9 mouse cellular contexts compared by ENCODE assay signal in the genomic region with DNA sequence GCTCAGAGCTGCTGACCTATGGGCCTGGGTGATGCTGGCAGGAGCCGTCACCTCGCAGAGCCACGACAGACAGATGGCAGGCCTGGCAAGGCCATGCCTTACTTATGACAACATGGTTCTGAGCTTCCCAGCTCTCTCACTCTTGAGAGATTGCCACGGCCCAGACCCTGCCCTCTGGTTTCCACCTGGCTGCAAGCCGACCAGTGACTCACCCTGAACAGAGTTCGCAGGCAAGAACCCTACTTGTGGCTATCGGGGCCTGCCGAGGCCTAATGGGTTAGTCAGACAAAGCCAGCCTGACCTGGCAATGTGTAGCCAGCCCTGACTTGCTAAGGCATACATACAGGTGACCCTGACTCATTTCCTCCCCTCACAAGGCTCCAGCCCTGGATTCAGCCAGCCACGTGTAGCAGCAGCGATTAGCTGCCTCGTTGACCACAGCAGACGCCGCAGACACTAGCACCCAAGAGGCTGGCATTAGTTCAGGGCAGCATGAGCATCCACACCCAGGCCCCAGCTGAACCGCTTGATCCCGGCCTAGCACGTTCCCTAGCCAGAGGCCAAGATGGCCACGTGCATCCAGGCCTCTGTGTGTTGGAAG. TPM values are rescaled to one million over a fixed set of nuclear protein-coding genes. Genes with fewer than 3 reads are reported as not detected.
DNase-seq lines count a peak whose midpoint lies in the region; ATAC-seq and TF ChIP-seq lines count a peak whose summit lies in the region.
"Had no signal": no experiment of that assay in that cellular context is flagged by ENCODE, and none has a peak within 500 bp of the region (broad histone marks: within the 10 kb centered on the region; RNA-seq: fewer than 3 reads in every experiment).

No protein-coding gene starts in this region.

- H3K4me1 ChIP-seq in forebrain, embryonic 12.5 days: peaks cover 30% of the 10 kb centered on the region
- peaks cover 14% of the 10 kb centered on the region for H3K4me1 ChIP-seq in forebrain, embryonic 11.5 days (replicated peaks; ENCODE audit: control insufficient read depth, insufficient read depth, low read length)
- H3K4me1 ChIP-seq in heart, postnatal 0 days (ENCODE audit: control insufficient read depth, insufficient read depth): peaks cover 27% of the 10 kb centered on the region

- H3K4me2 ChIP-seq in forebrain, embryonic 12.5 days: no peak overlapping the region
- no peak overlapping the region for H3K4me2 ChIP-seq in forebrain, embryonic 11.5 days (ENCODE audit: low read depth, low read length, severe bottlenecking)
- no peak overlapping the region for H3K4me2 ChIP-seq in heart, postnatal 0 days (ENCODE audit: low read depth, low read length)

- H3K36me3 ChIP-seq in forebrain, embryonic 12.5 days (replicated peaks): peaks cover 70% of the 10 kb centered on the region
- H3K36me3 ChIP-seq in forebrain, embryonic 11.5 days (ENCODE audit: control insufficient read depth, insufficient read depth, low read length): peaks cover 14% of the 10 kb centered on the region; the same call in 1 of the 2 replicates
- H3K36me3 ChIP-seq in heart, postnatal 0 days (replicated peaks; ENCODE audit: control insufficient read depth, insufficient read depth, low read length): peaks cover 49% of the 10 kb centered on the region

- TF ChIP-seq CTCF in heart, postnatal 0 days (IDR thresholded peaks at IDR 0.05; ENCODE audit: low read depth): no peak

- no peaks in the 10 kb centered on the region for H3K27me3 ChIP-seq in forebrain, embryonic 12.5 days
- H3K27me3 ChIP-seq in forebrain, embryonic 11.5 days (ENCODE audit: control insufficient read depth, insufficient read depth, low read length): no peaks in the 10 kb centered on the region
- no peaks in the 10 kb centered on the region for H3K27me3 ChIP-seq in heart, postnatal 0 days (ENCODE audit: control insufficient read depth, insufficient read depth, low read length)

- ATAC-seq in forebrain, embryonic 12.5 days (ENCODE audit: low FRiP score): no peak
- ATAC-seq in forebrain, embryonic 11.5 days (replicated peaks; ENCODE audit: low FRiP score): no peak
- ATAC-seq in heart, postnatal 0 days (ENCODE audit: insufficient read depth, low read depth): peak; percentile 58

- 0 out of 2 replicates have a peak overlapping the region, but pooled peaks have one; percentile 31 for H3K27ac ChIP-seq in forebrain, embryonic 12.5 days
- H3K27ac ChIP-seq in forebrain, embryonic 11.5 days (ENCODE audit: low read depth, low read length): no peak overlapping the region
- peak overlapping the region; percentile 26 for H3K27ac ChIP-seq in heart, postnatal 0 days (ENCODE audit: low read depth)

- no peak overlapping the region for H3K9ac ChIP-seq in forebrain, embryonic 12.5 days
- H3K9ac ChIP-seq in forebrain, embryonic 11.5 days (ENCODE audit: low read length): no peak overlapping the region
- no peak overlapping the region for H3K9ac ChIP-seq in heart, postnatal 0 days (replicated peaks; ENCODE audit: low read depth, low read length)

- H3K9me3 ChIP-seq in forebrain, embryonic 12.5 days: no peaks in the 10 kb centered on the region
- no peaks in the 10 kb centered on the region for H3K9me3 ChIP-seq in forebrain, embryonic 11.5 days (ENCODE audit: control insufficient read depth, low read length)
- H3K9me3 ChIP-seq in heart, postnatal 0 days (replicated peaks; ENCODE audit: control insufficient read depth, low read length): no peaks in the 10 kb centered on the region

- H3K4me3 ChIP-seq in forebrain, embryonic 12.5 days (replicated peaks): no peak overlapping the region
- H3K4me3 ChIP-seq in forebrain, embryonic 11.5 days (ENCODE audit: low read depth, low read length): no peak overlapping the region
- no peak overlapping the region for H3K4me3 ChIP-seq in heart, postnatal 0 days (ENCODE audit: low read depth, low read length)

- 92% methylated on average over 17 of the region's 17 CpGs for WGBS in forebrain, embryonic 12.5 days
- WGBS in forebrain, embryonic 11.5 days: 91% methylated on average over 17 of the region's 17 CpGs
- WGBS in heart, postnatal 0 days: 56% methylated on average over 17 of the region's 17 CpGs

- no peak for DNase-seq in forebrain, embryonic 11.5 days (ENCODE audit: low spot score)
- DNase-seq in ovary, adult 18-20 months (ENCODE audit: low spot score): peak; percentile 80
- DNase-seq in ovary, postnatal 14 days (ENCODE audit: low spot score): no peak
- no peak for DNase-seq in heart, postnatal 0 days (ENCODE audit: low spot score)
- DNase-seq in urinary bladder, postnatal 14 days (ENCODE audit: low spot score): peak; percentile 89
- no peak for DNase-seq in embryo, embryonic 11 days
- no peak for DNase-seq in right cerebral cortex, postnatal 25 days
- DNase-seq: spleen, adult 18-20 months had no signal

- no peak for TF ChIP-seq EP300 in heart, postnatal 0 days (IDR thresholded peaks at IDR 0.05; ENCODE audit: low read depth)

RNA-seq across cellular contexts. Expression of gene Vps37b, which starts 25.1 kb away (rescaled TPM):
- polyA plus RNA-seq in forebrain, embryonic 12.5 days (2016; fragmentation: Nextera tagmentation; extraction: Ambion mirVana): 70.5 and 73.4 TPM in 2 replicates
- 60.2 and 61.4 TPM in 2 replicates for polyA plus RNA-seq in forebrain, embryonic 11.5 days (2014; fragmentation: Nextera tagmentation; extraction: Ambion mirVana)
- 51.4 and 59.6 TPM in 2 replicates for total RNA-seq in heart, postnatal 0 days (2014; rRNA removed; ENCODE audit: low replicate concordance)
- polyA plus RNA-seq in heart, postnatal 0 days (2015; fragmentation: Nextera tagmentation; extraction: Ambion mirVana): 44.5 and 55.7 TPM in 2 replicates

RNA-seq across cellular contexts. Expression of gene Hip1r, which starts 33.6 kb away (rescaled TPM):
- 16.0 and 17.9 TPM in 2 replicates for polyA plus RNA-seq in forebrain, embryonic 12.5 days (2016; fragmentation: Nextera tagmentation; extraction: Ambion mirVana)
- polyA plus RNA-seq in forebrain, embryonic 11.5 days (2014; fragmentation: Nextera tagmentation; extraction: Ambion mirVana): 7.3 and 8.6 TPM in 2 replicates
- total RNA-seq in heart, postnatal 0 days (2014; rRNA removed; ENCODE audit: low replicate concordance): 16.3 and 29.2 TPM in 2 replicates
- polyA plus RNA-seq in heart, postnatal 0 days (2015; fragmentation: Nextera tagmentation; extraction: Ambion mirVana): 9.3 and 11.9 TPM in 2 replicates

Comparison
In these comparisons a context has a peak if more than half of its experiments do, and no peak if none do; other contexts are left out.
1. DNase-seq: peak in ovary, adult 18-20 months (single experiment) and urinary bladder, postnatal 14 days (single experiment); none in forebrain, embryonic 11.5 days (single experiment), ovary, postnatal 14 days (single experiment), heart, postnatal 0 days (single experiment), embryo, embryonic 11 days (single experiment) and right cerebral cortex, postnatal 25 days (single experiment).